Mouse (Mus musculus) telencephalon, adult 2 months (tissue): ENCODE data around the gene Pi16.
"Not testable (repeated sequence)": the region's sequence is repeated elsewhere in the genome, so short reads cannot be mapped to it uniquely, and the experiment has no call there.

Source experiments
- DNase-seq: peaks from one replicate; pipeline ENCODE4 v3.0.0-alpha.2; 2011; ENCODE audit warnings: low read depth, low spot score

Gene Pi16

DNA sequence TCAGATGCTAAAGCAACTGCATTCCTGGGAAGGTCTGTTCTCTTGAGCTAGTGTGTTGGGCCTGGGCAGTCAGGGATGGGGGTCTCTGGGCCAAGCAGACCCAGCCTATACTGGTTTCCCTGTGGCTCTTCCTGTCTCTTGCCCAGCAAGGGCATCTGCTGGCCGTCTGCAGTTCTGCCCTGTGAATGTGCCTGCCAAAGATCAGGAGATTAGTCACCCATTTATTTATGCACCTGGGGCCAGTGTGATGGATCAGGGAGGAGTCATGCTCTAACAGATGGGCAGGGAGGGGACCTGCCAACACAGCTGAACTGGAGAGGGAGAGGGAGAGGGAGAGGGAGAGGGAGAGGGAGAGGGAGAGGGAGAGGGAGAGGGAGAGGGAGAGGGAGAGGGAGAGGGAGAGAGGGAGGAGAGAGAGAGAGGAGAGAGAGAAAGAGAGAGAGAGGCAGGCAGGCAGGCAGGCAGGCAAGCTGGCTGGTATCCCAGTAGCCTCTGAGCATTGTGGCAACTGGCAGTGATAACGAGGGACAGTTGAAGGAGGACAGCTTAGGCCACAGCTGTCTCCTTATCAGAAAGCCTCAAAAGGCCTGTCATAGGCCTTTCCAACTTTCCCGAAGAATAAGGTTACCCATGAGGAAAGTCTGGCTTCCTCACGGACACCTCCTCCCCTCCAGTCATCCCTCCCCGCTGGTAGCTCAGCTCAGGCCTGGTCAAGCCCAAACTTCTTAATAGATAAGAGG, 13.4 kb downstream of the Pi16 start:
- no peak for DNase-seq

DNA sequence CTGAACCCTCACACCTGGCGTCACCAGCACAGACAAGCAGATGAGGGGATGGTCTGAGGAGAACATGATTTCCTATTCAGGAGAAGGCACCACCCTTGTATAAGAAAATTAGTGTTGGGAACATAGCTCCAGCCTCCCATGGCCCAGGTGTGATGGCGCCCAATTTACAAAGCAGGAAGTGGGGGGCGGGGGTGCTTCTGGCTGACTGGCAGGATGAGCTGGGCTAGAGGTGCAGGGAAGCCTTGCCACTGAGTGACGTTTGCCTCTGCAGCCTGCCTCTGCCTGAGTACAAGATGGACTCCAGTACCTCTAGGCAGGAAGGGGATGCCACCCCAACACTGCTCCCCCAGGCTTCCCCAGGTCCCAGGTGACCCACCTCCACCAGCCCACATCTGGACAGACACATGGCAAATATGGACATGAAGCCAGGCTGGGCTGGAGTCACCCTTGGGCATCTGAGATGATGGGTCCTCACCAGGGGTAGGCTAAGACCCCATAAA, 14.8 kb downstream of the Pi16 start:
- DNase-seq, result no peak

DNA sequence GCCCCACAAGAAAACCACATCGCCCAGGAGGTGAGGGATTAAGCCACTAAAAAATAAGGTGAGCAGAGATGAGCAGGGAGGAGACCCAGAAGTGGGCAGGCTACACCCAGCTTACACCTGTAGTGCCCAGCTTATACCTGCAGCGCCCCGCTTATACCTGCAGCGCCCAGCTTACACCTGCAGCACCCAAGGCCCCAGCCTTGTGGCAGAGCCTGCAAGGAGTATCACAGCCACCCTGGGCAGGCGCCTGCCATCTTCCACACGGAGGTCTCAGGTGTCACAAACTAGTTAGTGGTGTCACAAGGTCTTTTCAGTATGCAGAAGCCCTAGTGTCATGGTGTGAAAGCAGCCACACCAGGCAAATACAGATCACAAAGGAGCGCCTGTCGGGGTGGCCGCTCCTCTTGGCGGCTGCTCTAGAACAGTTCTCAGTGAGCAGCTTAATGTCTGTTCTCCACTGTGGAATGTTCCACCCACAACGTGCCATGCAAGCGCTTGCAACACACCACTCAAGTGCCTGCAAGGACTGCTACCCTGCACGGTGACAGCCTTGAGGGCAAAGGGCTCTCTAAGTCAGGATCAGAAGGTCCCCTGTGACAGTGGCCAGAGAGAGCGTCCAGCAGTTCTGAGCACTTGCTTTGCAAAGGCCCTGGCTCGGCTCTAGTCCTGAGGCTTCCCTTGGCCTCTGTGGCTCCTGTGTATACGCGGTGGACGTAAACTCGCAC, 18.9 kb downstream of the Pi16 start:
- DNase-seq, result no peak

DNA sequence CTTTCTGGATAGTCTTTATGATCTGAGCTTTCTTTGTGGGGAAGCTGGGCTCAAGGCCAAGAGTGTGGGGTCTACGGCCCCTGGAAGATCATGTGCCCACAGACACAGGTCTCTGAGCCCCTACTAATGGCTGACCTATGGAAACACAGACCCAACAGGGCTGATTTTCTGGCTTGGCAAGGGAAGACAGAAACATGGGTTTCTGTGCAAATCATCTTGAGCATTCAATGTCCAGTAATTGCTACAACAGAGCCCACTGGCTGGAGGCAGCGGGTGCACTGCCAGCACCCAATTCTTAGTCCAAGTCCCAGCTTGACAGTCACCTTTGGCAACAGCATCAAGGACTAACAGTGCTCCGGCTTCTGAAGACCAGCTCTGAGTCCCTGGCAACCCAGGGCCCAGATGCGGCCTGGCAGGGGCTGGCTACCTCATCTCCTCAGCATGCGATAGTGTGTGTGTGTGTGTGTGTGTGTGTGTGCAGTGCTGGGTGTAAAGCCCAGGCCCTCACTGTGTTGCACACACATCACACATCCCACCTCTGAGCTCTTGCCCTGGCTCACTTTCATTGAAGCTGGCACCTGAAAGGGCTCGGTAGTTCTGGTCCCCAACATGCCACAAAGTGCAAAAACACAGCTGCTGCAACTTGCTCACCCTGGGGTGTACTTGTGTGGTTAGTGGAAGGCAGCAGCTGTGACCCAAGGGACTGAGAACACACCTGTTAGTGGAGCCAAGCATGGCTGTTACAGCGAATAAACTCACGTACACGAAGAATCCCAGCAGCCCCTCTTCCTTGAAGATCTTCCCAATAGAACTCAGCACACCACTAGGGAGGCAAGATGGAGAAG, 20.7 kb downstream of the Pi16 start:
- DNase-seq, result no peak

DNA sequence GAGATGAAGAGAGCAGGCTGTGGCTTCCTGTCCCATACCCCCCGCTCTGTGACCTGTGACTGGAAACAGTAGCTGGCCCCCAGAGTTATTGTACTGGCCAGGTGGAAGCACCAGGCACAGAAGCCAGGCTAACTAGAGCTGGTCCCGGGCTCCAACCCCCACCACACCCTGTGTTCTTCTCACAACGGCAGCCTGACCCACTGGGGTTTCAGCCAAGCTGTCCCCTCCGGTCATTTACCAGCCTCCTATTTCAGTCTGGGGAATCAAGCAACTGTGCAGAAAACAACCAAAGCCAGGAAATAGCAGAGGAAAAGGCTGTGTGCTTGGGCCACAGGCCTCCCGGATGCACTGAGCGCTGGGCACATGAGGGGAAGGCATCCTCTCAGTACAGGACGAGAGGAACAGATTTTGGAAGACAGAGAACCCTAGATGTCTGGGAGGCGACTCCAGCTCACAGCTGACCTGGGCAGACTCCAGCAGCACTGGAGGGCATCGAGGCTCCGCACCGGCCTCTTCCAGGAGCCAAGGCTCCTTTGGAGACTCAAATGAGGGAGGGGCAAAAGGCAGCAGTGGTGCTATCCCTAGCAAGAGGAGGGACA, 21.8 kb downstream of the Pi16 start:
- DNase-seq, result no peak

DNA sequence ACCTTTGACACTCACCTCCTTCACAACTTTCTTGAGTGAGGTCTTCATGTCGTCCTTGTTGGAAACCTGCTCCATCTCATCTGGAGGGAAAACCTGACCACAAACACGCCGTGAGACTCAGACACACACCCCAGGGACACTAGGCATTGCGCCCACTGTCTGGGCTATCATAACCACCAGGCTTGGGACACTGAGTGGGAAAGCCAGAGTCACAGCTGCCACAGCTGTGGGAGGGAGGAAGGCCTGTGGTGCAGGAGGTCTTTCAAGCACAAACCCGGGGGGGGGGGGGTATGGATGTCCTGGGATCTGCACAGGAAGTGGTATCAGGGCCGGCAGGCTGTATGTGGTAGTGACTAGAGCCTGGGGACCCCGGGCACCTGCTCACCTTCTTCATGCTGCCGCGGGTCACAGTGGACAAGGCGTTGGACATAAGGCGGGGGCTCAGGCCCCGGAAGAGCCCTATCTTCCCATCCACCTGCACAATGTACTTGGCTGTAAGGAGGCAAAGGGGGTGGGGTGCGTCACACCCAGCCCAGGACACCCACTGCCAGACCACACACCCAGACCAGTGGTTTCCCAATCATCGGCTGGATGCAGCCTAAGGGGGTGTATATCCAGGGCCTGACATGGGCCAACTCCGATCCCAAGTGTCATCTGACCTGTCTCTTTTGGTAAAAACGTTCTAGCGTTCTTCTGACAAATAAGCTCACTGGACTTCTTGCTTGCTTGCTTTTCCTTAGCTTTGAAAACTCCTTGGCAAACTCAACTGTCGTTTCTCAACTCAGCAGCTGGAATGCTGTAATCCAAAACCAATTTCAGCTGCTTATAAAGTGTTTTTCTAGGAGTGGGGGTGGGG, 23.2 kb downstream of the Pi16 start:
- no peak for DNase-seq

DNA sequence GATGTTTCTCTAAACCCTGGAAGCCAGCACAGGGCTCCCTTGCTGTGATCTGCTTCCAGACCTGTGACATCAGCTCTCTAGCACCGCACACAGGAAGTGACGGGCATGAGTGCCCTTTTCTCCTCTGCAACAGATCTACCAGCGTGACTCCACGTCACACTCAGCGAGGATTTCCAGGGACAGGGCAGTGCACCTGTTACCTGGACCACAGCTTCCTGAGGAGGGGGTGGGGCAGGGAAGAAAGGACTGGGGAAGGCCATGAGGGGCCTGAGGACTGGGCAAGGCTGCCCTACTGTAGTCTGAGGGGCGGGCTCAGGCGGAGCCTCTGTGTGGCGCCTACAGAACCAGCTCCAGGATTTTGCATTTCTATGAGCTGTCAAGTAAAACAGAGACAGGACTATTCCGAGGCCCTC, 24.1 kb downstream of the Pi16 start:
- DNase-seq, result no peak

DNA sequence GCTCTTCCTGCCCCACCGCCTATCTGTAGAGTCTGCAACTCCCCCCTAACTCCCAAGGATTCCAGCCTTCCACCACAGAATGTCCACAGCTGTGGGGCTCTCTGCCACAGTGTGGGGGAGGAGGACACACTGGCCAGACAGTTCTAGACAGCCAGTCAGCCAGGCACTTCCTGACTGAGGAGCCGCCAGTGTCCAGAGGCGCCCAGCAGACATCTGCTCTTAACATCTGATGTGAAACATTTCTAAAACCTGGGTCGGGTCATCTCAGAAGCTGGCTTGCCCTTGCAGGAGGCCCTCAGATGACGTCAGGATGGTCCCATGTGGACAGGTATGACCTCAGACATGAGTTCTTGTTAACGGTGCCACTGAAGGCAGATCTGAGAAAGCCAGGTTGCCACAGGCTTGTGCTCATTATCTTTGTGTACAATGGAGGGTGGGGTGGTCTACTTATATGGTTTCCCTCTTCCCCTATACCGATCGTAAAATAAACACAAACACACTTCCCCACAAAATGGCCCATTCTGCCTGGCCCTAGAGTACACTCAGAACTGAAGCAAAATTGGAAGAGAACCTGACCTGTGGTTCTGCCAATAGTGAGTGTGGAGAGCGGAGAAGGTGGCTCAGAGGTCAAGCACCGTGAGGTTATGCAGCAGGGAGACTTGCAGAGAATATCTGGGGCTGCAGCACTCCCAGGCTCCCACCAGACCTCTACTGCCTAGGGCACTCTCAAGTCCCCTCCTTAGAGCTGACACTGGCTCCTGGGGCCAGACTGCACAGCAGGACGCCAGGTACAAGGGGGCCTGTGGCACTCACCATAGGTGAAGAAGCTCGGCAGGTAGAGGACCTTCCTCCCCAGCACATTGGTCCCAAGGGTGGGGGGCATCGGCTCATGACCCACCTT, 24.8 kb downstream of the Pi16 start:
- no peak for DNase-seq

DNA sequence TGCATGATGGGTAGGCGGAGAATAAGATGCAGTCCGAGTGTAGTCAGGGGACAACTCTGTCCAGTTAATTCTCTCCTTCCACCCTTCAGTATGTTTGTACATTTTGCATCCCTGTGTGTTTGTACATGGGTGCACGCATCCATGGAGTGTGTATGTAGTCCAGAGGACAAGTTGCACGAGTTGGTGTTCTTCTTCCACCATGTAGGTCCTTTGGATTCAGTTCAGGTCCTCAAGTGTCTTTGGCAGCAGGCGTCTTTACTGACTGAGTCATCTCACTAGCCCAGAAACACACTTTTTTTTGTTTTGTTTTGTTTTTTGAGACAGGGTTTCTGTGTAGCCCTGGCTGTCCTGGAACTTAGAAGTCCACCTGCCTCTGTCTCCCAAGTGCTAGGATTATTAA, 25.8 kb downstream of the Pi16 start:
- DNase-seq, result no peak

DNA sequence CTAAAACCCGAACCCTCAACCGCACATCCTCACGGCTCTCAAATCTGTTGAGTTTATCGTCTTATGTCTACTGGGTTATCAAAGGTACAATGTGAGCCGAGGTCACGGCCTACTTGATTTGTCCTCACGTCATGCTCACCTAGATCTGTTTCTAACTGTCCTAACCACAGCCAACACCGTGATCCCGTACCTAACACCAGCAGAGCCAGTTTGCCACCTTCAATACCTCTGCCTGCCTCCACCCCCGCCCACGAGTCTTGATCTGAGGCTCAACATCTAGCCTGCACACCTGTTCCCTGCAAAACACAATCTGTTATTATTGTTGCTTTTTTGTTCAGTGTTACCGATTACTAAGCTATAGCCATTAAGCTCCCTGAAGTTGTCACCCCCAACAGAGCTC, 27.8 kb downstream of the Pi16 start:
- DNase-seq, result no peak

DNA sequence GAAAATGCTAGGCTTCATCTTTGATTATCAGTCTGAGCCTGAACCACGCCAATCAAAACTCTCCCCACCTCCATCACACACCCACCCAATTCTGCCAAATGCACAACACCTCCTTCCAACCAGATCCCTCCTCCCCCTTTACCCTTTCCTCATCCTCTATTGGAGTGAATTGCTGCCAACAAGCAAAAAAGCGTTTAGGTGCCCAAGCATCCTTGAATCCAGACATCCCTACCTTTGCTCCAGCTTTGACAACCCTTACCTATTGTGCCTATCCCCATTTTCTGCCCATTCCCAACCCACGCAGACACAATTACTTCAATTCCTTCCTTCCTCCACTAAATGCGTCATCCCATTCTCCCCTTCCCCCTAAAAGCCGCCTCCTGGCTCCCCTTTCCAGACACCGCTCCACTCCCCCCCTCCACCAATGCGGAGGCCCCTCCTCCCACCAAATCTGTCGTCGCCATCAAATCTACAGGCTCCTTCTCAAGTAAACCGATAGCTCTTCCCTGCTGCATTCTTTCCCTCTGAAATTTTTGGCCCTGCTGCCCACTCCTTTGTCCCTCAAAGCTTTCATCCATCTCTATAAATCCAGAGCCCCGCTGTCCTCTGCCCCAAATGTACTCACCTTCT, 29.1 kb downstream of the Pi16 start:
- peak; percentile 83 for DNase-seq

DNA sequence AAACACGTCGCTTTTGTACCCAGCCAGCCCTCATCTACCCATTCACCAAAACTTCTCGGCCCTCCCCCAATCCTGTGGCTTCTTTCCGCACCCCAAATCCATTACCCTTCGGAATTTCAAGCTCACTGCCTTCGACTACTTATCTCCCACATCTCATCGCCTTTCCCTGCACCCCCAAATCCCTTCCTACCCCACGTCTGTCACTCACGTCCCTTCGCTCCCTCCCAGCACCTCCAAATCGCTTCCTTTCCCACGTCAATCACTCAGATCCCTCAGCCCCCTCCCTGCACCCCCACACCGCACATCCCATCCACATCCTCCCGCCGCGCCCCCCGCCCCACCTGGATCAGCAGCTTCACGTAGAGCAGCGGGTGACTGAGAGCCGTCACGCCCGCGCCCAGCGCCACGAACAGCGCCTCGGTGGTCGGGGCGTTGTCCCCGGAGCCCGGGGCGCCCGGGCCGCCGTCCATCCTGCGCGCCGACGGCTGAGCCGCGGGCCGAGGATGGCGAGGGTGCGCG, 29.7 kb downstream of the Pi16 start:
- no peak for DNase-seq

DNA sequence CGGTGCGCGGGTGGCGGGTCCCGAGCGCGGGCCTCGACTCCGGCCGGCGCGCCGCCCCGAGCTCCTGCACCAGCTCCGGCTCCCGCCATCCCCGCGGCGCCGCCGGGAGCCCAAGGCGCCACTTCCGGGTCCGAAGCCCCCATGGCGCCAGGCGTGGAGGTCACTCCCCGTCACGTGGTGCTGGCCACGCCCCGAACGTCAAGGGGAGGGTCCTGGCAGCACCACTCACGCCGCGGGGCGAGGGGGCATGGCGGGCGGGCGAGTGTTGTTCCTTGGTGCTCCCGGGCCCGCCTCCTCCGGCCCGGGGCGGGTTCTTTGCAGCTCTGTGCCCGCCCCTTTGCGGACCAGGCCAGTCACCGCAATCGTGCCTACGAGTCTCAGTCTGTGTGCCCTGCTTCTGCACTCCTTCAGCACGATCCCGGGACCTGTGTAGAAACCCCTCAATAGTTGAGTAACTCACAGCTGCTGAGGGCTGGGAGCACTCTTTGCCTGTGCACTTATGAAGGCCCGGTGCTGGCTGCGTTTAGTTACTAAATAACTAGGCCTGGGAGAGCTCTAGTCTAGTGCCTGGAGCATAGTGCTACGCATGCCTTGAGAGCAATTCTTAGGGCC, 30.3 kb downstream of the Pi16 start, which contains the start of gene Mtch1:
Gene Mtch1, minus strand, starts transcription at position 290 of the 612 bp plus-strand sequence.
- DNase-seq, result peak; percentile 89

DNA sequence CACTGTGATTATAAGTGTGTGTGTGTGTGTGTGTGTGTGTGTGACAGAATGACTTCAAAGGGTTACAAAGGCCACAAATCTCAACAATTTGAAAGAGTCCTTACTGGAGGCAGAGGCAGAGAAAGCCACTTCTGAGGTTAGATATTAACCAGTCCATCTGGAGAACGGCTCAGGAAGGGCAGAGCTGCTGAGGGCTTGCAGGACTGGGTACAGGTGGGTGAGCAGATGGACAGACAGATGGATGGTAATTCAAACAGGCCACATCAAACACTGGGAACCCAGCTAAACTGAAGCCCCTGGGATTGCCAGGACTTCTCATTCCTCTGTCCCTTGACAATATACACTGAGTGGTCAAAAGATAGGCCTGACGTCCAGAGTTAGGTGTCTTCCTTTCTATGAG, 31.5 kb downstream of the Pi16 start:
- DNase-seq, result no peak

DNA sequence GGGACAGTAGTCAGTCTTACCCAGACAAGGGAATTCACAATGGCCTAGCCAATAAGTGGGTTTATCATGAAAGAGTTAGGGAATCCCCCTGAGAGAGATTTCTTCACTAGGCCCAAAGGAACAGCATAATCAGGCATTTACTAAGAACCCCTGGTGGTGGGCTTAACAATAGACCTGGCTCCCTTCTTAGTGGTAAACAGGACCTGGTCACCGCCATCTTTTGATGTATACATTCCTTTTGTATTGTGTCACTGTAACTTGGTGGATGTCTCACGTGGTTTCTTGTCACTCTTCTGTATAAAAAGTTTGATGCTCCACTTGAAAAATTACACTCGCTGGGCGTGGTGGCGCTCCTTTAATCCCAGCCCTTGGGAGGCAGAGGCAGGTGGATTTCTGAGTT, 33.6 kb downstream of the Pi16 start:
- DNase-seq, result not testable (repeated sequence)

DNA sequence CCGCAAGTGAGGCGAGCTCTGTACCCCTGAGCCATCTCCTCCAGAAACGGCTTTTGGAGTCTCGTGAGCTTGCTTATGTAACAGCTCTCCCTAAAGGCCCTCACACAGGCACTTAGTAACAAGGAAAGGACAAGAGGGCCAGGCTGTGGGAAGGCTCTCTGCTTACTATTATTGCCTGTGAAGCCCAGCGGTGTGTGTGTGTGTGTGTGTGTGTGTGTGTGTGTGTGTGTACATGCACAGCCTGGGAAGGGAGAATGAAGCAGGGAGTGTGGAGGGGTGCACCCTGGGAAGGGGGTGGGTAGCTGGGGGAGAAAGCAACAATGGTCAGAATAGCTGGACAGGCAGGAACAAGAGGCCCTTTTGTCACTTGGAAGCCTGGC, 38.0 kb downstream of the Pi16 start:
- peak; percentile 55 for DNase-seq

DNA sequence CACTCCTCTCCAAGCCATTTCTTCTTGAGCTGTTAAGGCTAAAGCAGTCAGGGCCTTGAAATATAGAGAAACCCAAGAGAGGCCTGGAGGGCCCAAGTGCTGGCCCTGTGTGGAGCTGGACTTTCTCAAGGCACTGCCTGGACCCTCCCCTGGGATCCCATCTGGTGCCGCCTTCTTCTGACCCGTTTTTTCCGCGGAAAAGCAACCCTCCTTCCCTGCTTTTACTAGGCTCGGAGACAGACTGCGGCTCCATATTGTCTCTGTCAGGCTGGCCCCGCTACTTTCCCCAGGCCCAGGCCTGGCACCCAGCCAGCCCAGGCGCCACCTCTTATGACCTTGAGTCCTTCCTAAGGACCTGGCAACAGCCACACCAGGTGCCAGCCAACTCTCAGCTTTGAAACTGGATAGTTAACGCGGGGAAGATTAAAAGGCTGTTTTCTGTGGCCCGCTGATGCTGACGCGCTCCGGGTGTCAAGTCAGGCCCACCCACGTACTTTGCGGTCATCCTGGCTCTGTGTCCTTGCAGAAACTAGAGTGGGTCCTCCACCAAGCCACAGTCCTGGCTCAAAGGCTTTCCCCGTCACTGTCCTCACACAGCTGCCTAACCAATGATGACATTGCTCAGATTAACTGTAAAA, 38.5 kb downstream of the Pi16 start:
- no peak for DNase-seq

DNA sequence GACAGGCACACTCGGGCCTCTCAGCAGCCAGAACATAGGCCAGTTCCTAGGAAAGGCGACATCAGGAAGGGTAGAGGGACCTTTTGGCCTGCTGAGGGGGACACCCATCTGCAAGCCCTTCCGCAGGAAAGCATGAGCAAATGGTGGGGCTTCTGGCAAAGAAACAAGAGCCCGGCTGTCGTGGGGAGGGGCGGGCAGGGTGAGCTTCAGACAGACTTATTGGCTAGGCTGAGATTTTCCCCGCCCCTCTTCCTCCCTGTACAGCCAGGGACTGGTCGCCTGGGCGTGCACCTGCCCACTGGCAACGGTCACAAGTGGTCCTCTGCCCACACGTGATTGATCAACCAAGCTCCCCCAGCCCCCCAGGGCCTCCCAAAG, 39.0 kb downstream of the Pi16 start:
- peak; percentile 74 for DNase-seq
